Mouse (Mus musculus) CH12.LX (cell line): ENCODE measurements at regions not wholly inside any gene's neighbourhood (a gene's known extent, or its start where the extent isn't known, plus 50 kb on each side); places are given as distances from the start of the nearest gene placed in this dataset.
"Not testable (repeated sequence)": the region's sequence is repeated elsewhere in the genome, so short reads cannot be mapped to it uniquely, and the experiment has no call there.

Source experiments
- CHD2 ChIP-seq: IDR thresholded peaks from 2 replicates; pipeline ENCODE4 v1.6.1; 2011; ENCODE audit warnings: low read length, improper control_type of control experiment
- CTCF ChIP-seq, 2 experiments: IDR thresholded peaks in 1 of 2; conservative IDR thresholded peaks in 1 of 2; 2 replicates each; pipeline ENCODE4 v1.5.1; 2011 to 2012; ENCODE audit warnings: low read depth in 2 of 2, low read length in 2 of 2, improper control_type of control experiment in 1 of 2, inconsistent platforms in 1 of 2, mild to moderate bottlenecking in 1 of 2, moderate library complexity in 1 of 2
- EP300 ChIP-seq: IDR thresholded peaks from 2 replicates; pipeline ENCODE4 v1.6.1; 2011; ENCODE audit warnings: low read length, improper control_type of control experiment
- MAX ChIP-seq: IDR thresholded peaks from 2 replicates; pipeline ENCODE4 v1.6.1; 2011; ENCODE audit warnings: low read length, improper control_type of control experiment
- SIN3A ChIP-seq: IDR thresholded peaks from 2 replicates; pipeline ENCODE4 v1.6.1; 2012; ENCODE audit warnings: low read length, improper control_type of control experiment, inconsistent platforms
- TCF12 ChIP-seq: IDR thresholded peaks from 2 replicates; pipeline ENCODE4 v1.6.1; 2014; ENCODE audit warnings: low read depth, mild to moderate bottlenecking, inconsistent platforms, low read length, improper control_type of control experiment

DNA sequence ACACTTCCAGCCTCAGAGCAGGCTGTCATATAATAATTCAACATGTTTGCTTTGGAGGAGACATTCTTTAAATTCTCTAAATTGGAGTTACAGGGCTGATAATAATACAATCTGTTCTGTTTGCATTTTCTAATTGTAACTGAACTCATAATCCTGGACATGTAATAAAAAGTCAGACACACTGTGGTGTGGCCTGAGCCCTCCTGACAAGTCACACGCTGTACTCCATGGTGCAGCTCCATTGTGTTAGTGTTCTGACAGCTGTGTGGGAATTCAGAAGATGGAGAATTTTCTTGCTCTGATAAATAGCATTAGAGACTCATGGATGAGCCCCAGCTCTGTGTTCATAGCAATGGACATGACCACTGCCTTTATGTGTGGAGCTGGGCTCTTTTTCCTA is 58.2 kb downstream of the Gm8765 start:
- TF ChIP-seq SIN3A; MAX; CTCF (conservative IDR thresholded peaks at IDR 0.05 in 1 of 2, IDR thresholded peaks at IDR 0.05 in 1 of 2; ENCODE audit: low read depth in 2 of 2, low read length in 2 of 2); TCF12; EP300; CHD2: not testable (repeated sequence)
